Mouse (Mus musculus) G1E (cell line): Measurements from ENCODE around the gene Myh14. TPM values are rescaled to one million over a fixed set of nuclear protein-coding genes. Genes with fewer than 3 reads are reported as not detected.

Experiments used
- ATAC-seq: 2 replicates; pipeline ENCODE4 v1.8.0; 2016; ENCODE audit warnings: mild to moderate bottlenecking; ENCODE audit not compliant: insufficient number of reproducible peaks, poor library complexity, low FRiP score, severe bottlenecking; ENCODE audit errors: extremely low read depth
- DNase-seq: peaks from one replicate; pipeline ENCODE4 v3.0.0; 2012; ENCODE audit warnings: low spot score
- H3K27me3 ChIP-seq: 2 replicates; pipeline ENCODE4 v1.6.1; 2012; ENCODE audit warnings: mild to moderate bottlenecking, low read length, inconsistent platforms; ENCODE audit not compliant: insufficient read depth
- H3K36me3 ChIP-seq: replicated peaks from 2 replicates; pipeline ENCODE3; 2012; ENCODE audit warnings: mild to moderate bottlenecking, inconsistent platforms
- H3K4me1 ChIP-seq: 2 replicates; pipeline ENCODE4 v1.6.1; 2012; ENCODE audit warnings: low read depth, low read length, inconsistent platforms, mixed read lengths; ENCODE audit not compliant: insufficient read depth
- H3K4me3 ChIP-seq: 2 replicates; pipeline ENCODE4 v1.5.1; 2012; ENCODE audit warnings: low read depth, mild to moderate bottlenecking, inconsistent platforms, low read length, moderate library complexity, mixed read lengths
- H3K9me3 ChIP-seq: replicated peaks from 2 replicates; pipeline ENCODE4 v1.6.1; 2012; ENCODE audit warnings: inconsistent platforms
- CTCF ChIP-seq: IDR thresholded peaks from 2 replicates; pipeline ENCODE4 v1.5.1; 2012; ENCODE audit warnings: low read depth, low read length, inconsistent platforms, mixed read lengths
- GATA1 ChIP-seq: IDR thresholded peaks from 2 replicates; pipeline ENCODE4 v1.6.1; 2012; ENCODE audit warnings: borderline replicate concordance, low read length, inconsistent platforms, mixed read lengths
- GATA2 ChIP-seq: IDR thresholded peaks from 2 replicates; pipeline ENCODE4 v1.6.1; 2012; ENCODE audit warnings: low read depth, low read length, inconsistent platforms, borderline replicate concordance
- POLR2AphosphoS5 ChIP-seq: IDR thresholded peaks from 2 replicates; pipeline ENCODE4 v1.6.1; 2012; ENCODE audit warnings: low read depth, low read length, inconsistent platforms; ENCODE audit not compliant: insufficient replicate concordance
- TAL1 ChIP-seq: conservative IDR thresholded peaks from 2 replicates; pipeline ENCODE4 v1.6.1; 2012; ENCODE audit warnings: low read depth, low read length, inconsistent platforms, mixed read lengths
- polyA plus RNA-seq: library from polyadenylated mRNA; stranded (reverse); fragments of >175 nt; gene quantifications from 2 replicates; pipeline ENCODE4 v1.2.3, GENCODE M21; 2012
- total RNA-seq, 2 experiments: library from RNA; stranded (forward) in 1 of 2; stranded (reverse) in 1 of 2; fragments of 200-1000 nt in 1 of 2; fragments of >200 nt in 1 of 2; fragmentation: Nextera tagmentation in 1 of 2; gene quantifications; 2 replicates each; pipeline ENCODE4 v1.2.3; 2014 to 2017

The Myh14 gene
- total and polyA plus RNA-seq, 3 experiments, result not detected

GRCm38 (mm10) chr7:44689331-44689730, 18.7 kb upstream of the Myh14 start:
- no peak for TF ChIP-seq POLR2AphosphoS5
- no peak for TF ChIP-seq GATA1
- TF ChIP-seq GATA2, result no peak
- no peak for TF ChIP-seq TAL1
- TF ChIP-seq CTCF, result no peak
- no peak for ATAC-seq
- Histone ChIP-seq H3K4me1 (no peaks in the 10 kb centered on the region), H3K9me3 (no peaks in the 10 kb centered on the region), H3K4me3 (no peak overlapping the region), H3K36me3 (no peaks in the 10 kb centered on the region), H3K27me3 (peaks cover 7% of the 10 kb centered on the region; the same call in 1 of the 2 replicates)
- no peak for DNase-seq

GRCm38 (mm10) chr7:44688890-44689289, 18.2 kb upstream of the Myh14 start:
- no peaks in the 10 kb centered on the region for H3K9me3 ChIP-seq
- H3K27me3 ChIP-seq, result peaks cover 7% of the 10 kb centered on the region; the same call in 1 of the 2 replicates
- no peak overlapping the region for H3K4me3 ChIP-seq
- no peak for TF ChIP-seq POLR2AphosphoS5
- no peak for TF ChIP-seq CTCF
- TF ChIP-seq TAL1, result no peak
- no peak for TF ChIP-seq GATA2
- TF ChIP-seq GATA1, result no peak
- no peaks in the 10 kb centered on the region for H3K36me3 ChIP-seq
- DNase-seq, result no peak
- H3K4me1 ChIP-seq, result no peaks in the 10 kb centered on the region
- no peak for ATAC-seq

GRCm38 (mm10) chr7:44685531-44686402, 15.1 kb upstream of the Myh14 start:
- no peak overlapping the region for H3K4me3 ChIP-seq
- H3K4me1 ChIP-seq, result no peaks in the 10 kb centered on the region
- H3K9me3 ChIP-seq, result no peaks in the 10 kb centered on the region
- ATAC-seq (no peak), DNase-seq (no peak)
- TF ChIP-seq CTCF, result no peak
- no peak for TF ChIP-seq TAL1
- no peak for TF ChIP-seq GATA2
- TF ChIP-seq GATA1, result no peak
- TF ChIP-seq POLR2AphosphoS5, result no peak
- H3K36me3 ChIP-seq, result no peaks in the 10 kb centered on the region
- H3K27me3 ChIP-seq, result peaks cover 9% of the 10 kb centered on the region; the same call in 1 of the 2 replicates

- H3K4me1 ChIP-seq, result no peaks in the 10 kb centered on the region
- TF ChIP-seq GATA2 (no peak), POLR2AphosphoS5 (no peak), CTCF (no peak), GATA1 (no peak), TAL1 (no peak)
- peaks cover 6% of the 10 kb centered on the region; the same call in 1 of the 2 replicates for H3K27me3 ChIP-seq
- DNase-seq (no peak), ATAC-seq (no peak)
- H3K9me3 ChIP-seq, result no peaks in the 10 kb centered on the region
- H3K36me3 ChIP-seq, result no peaks in the 10 kb centered on the region
- no peak overlapping the region for H3K4me3 ChIP-seq
These were observed 13.0 kb upstream of the Myh14 start for GRCm38 (mm10) chr7:44683656-44684055.

GRCm38 (mm10) chr7:44676611-44677010, 6.0 kb upstream of the Myh14 start:
- no peak for ATAC-seq
- H3K36me3 ChIP-seq, result no peaks in the 10 kb centered on the region
- no peaks in the 10 kb centered on the region; the same call in 1 of the 2 replicates for H3K27me3 ChIP-seq
- H3K4me3 ChIP-seq, result no peak overlapping the region
- DNase-seq, result no peak
- no peaks in the 10 kb centered on the region for H3K4me1 ChIP-seq
- TF ChIP-seq GATA2 (no peak), GATA1 (no peak), CTCF (no peak), TAL1 (no peak), POLR2AphosphoS5 (no peak)
- peaks cover 3% of the 10 kb centered on the region; the same call in 1 of the 2 replicates for H3K9me3 ChIP-seq

GRCm38 (mm10) chr7:44676126-44676525, 5.5 kb upstream of the Myh14 start:
- no peaks in the 10 kb centered on the region for H3K36me3 ChIP-seq
- H3K4me1 ChIP-seq, result no peaks in the 10 kb centered on the region
- no peaks in the 10 kb centered on the region; the same call in 1 of the 2 replicates for H3K27me3 ChIP-seq
- ATAC-seq (no peak), DNase-seq (no peak)
- TF ChIP-seq GATA2 (no peak), GATA1 (no peak), CTCF (no peak), TAL1 (no peak), POLR2AphosphoS5 (no peak)
- no peak overlapping the region for H3K4me3 ChIP-seq
- peaks cover 3% of the 10 kb centered on the region; the same call in 1 of the 2 replicates for H3K9me3 ChIP-seq
